Mouse (Mus musculus) heart, embryonic 14.5 days (tissue): ENCODE measurements around the gene Cnbd2. TPM values are rescaled to one million over a fixed set of nuclear protein-coding genes. Genes with fewer than 3 reads are reported as not detected.

ENCODE experiments used
- ATAC-seq: fragments of 200-750 bp; cut with Nextera tagmentation; 2 replicates; pipeline ENCODE4 v1.8.0; 2017; ENCODE audit warnings: low read depth, moderate TSS enrichment; ENCODE audit not compliant: insufficient number of reproducible peaks, insufficient read depth, low FRiP score
- H3K27ac ChIP-seq, 2 experiments: fragments of 200-500 bp in 1 of 2; fragments of 300-500 bp in 1 of 2; sonication (generic) in 1 of 2; replicated peaks in 1 of 2; 2 replicates each; pipeline ENCODE4 v1.5.1; 2012 to 2014; ENCODE audit warnings: low read depth in 2 of 2, low read length in 2 of 2, control low read depth in 1 of 2, mild to moderate bottlenecking in 1 of 2, mixed read lengths in 1 of 2; ENCODE audit not compliant: control insufficient read depth in 1 of 2, insufficient read depth in 1 of 2
- H3K27me3 ChIP-seq: fragments of 300-500 bp; sonication (generic); 2 replicates; pipeline ENCODE4 v1.6.1; 2014; ENCODE audit warnings: mild to moderate bottlenecking, low read length, control low read depth; ENCODE audit not compliant: control insufficient read depth, insufficient read depth
- H3K36me3 ChIP-seq: fragments of 300-500 bp; sonication (generic); 2 replicates; pipeline ENCODE4 v1.6.1; 2014; ENCODE audit warnings: mild to moderate bottlenecking, control low read depth, low read length, mixed read lengths; ENCODE audit not compliant: control insufficient read depth, insufficient read depth
- H3K4me1 ChIP-seq, 2 experiments: fragments of 200-500 bp in 1 of 2; fragments of 300-500 bp in 1 of 2; sonication (generic) in 1 of 2; 2 replicates each; pipeline ENCODE4 v1.6.1; 2012 to 2014; ENCODE audit warnings: low read length in 2 of 2, control low read depth in 1 of 2, mixed read lengths in 1 of 2; ENCODE audit not compliant: control insufficient read depth in 2 of 2, insufficient read depth in 2 of 2
- H3K4me2 ChIP-seq: fragments of 300-500 bp; sonication (generic); 2 replicates; pipeline ENCODE4 v1.6.1; 2014; ENCODE audit warnings: mild to moderate bottlenecking, low read length
- H3K4me3 ChIP-seq, 2 experiments: fragments of 200-500 bp in 1 of 2; fragments of 300-500 bp in 1 of 2; sonication (generic) in 1 of 2; 2 replicates each; pipeline ENCODE4 v1.5.1; 2012 to 2014; ENCODE audit warnings: low read length in 2 of 2, mild to moderate bottlenecking in 2 of 2, control low read depth in 1 of 2, low read depth in 1 of 2, moderate library complexity in 1 of 2; ENCODE audit not compliant: control insufficient read depth in 1 of 2, insufficient read depth in 1 of 2
- H3K9ac ChIP-seq: fragments of 300-500 bp; sonication (generic); 2 replicates; pipeline ENCODE4 v1.6.1; 2014; ENCODE audit warnings: mild to moderate bottlenecking, low read length
- H3K9me3 ChIP-seq: fragments of 300-500 bp; sonication (generic); 2 replicates; pipeline ENCODE4 v1.6.1; 2016; ENCODE audit warnings: low read length, control low read depth; ENCODE audit not compliant: control insufficient read depth
- WGBS: fragments of 180-500 bp; shearing (Covaris S2); extraction: QIAGEN DNeasy Blood & Tissue Kit; methylation state at CpG from one replicate; pipeline ENCODE4 v1.1.7; 2014; 5-methylcytosine and 5-hydroxymethylcytosine counted together
- polyA plus RNA-seq: library from polyadenylated mRNA; unstranded; fragments of >200 nt; fragmentation: Nextera tagmentation; extraction: Ambion mirVana; gene quantifications from 2 replicates; pipeline ENCODE4 v1.2.1, GENCODE M21; 2014

Gene Cnbd2
- polyA plus RNA-seq, 1 experiment from 2014 or later, result 3.7 TPM

DNA sequence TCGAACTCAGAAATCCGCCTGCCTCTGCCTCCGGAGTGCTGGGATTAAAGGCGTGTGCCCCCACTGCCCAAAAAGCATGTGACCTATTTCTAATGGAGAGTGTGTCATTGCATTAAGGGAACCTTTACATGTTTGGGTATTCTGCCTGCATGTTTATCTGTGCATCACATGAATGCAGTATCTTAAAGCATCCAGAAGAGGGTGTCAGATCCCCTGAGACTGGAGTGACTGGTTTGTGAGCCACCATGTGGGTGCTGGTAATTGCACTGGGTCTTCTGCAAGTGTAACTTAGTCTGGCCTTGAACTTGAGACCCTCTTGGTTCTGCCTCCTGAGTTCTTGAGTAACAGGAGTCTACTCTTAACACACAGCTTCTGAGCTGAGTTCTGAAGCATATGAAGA, 25.4 kb upstream of the Cnbd2 start:
- no peak for ATAC-seq
- Histone ChIP-seq H3K27me3 (no peaks in the 10 kb centered on the region), H3K4me3 (no peak overlapping the region), H3K4me1 (peaks cover 3 to 8% of the 10 kb centered on the region in 2 experiments), H3K9ac (no peak overlapping the region), H3K9me3 (no peaks in the 10 kb centered on the region), H3K27ac (no peak overlapping the region), H3K36me3 (peaks cover 52% of the 10 kb centered on the region), H3K4me2 (no peak overlapping the region)
- WGBS, result 95% methylated on average over 4 of the region's 4 CpGs

DNA sequence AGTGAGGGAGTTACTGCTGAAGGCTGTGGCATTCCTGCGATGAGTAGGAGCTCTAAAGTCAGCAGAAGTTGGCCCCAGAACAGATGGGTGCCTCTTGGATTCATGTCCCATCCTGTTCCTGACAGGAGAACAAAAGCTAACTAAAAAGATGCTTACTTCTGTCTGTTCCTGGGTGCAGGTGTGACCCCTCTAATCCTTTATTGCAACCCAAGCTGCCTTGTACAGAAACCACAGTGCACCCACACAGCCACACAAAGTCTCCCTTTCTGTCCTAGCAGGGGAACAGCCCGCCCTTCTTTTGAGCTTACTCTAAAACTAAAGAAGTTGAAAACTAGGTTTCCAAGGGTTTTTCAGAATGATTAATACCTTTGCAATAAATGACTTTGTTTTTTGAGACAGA, 23.9 kb upstream of the Cnbd2 start:
- H3K4me3 ChIP-seq, result no peak overlapping the region
- no peaks in the 10 kb centered on the region for H3K27me3 ChIP-seq
- peaks cover 3 to 8% of the 10 kb centered on the region in 2 experiments for H3K4me1 ChIP-seq
- H3K9ac ChIP-seq, result no peak overlapping the region
- H3K36me3 ChIP-seq, result peaks cover 51% of the 10 kb centered on the region
- H3K4me2 ChIP-seq, result no peak overlapping the region
- no peak for ATAC-seq
- H3K27ac ChIP-seq, result no peak overlapping the region
- no peaks in the 10 kb centered on the region for H3K9me3 ChIP-seq
- WGBS, result 85% methylated on average over 2 of the region's 2 CpGs

DNA sequence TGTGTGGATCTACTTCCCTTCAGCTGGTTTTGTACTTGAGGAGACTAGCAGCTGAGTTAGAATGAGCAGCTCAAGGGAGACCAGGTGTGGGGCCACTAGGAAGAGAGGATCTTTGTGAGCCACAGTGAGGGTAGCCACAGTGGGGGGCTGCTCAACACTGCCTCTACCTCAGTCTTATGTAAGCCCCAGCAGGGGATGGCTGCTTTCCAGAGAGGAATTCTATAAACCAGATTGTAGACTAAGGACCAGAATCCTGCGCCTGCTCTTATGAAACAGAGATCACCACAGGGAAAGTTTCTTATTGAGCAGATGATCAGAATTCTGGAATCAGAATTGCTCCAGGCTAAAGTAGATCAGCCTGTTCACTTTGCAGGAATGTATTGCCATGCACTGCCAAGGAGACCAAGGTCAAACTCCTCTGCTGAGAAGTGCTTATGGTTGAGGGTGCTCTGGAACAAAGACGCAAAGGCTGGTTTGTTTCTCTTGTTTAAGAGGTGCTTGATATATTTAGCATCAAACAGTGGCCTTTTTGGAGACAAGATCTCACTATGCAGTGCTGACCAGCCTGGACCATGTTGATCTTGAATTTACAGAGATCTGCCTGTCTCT, 22.4 kb upstream of the Cnbd2 start:
- WGBS, result 44% methylated on average over 2 of the region's 2 CpGs
- Histone ChIP-seq H3K4me1 (peaks cover 3 to 8% of the 10 kb centered on the region in 2 experiments), H3K27ac (peak overlapping the region; percentile 68 to 73), H3K9me3 (no peaks in the 10 kb centered on the region), H3K4me2 (no peak overlapping the region), H3K4me3 (no peak overlapping the region), H3K36me3 (peaks cover 66% of the 10 kb centered on the region), H3K9ac (no peak overlapping the region), H3K27me3 (no peaks in the 10 kb centered on the region)
- ATAC-seq, result no peak

DNA sequence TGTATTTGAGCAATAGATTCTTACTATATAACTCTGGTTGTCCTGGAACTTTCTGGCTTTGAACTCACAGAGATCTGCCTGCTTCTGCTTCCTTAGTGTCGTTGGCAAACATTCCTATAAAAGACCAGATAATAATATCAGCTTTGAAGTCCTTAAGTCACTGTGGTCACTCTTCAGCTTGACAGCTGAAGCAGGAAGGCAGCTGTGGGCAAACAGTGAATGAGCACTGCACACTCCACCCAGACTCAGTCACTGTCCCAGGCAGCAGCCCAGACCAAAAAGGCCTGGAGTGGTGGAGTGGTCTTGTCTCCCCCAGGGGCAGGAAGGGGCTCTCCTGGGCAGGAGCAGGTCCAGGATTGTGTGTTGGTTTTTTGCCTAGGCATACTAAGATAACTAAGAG, 20.1 kb upstream of the Cnbd2 start:
- Histone ChIP-seq H3K9me3 (no peaks in the 10 kb centered on the region), H3K27me3 (no peaks in the 10 kb centered on the region), H3K4me3 (no peak overlapping the region), H3K36me3 (peaks cover 71% of the 10 kb centered on the region), H3K9ac (no peak overlapping the region), H3K4me2 (no peak overlapping the region), H3K27ac (no peak overlapping the region), H3K4me1 (peaks cover 3 to 8% of the 10 kb centered on the region in 2 experiments)
- ATAC-seq, result no peak
- 73% methylated on average over 1 of the region's 1 CpGs for WGBS

DNA sequence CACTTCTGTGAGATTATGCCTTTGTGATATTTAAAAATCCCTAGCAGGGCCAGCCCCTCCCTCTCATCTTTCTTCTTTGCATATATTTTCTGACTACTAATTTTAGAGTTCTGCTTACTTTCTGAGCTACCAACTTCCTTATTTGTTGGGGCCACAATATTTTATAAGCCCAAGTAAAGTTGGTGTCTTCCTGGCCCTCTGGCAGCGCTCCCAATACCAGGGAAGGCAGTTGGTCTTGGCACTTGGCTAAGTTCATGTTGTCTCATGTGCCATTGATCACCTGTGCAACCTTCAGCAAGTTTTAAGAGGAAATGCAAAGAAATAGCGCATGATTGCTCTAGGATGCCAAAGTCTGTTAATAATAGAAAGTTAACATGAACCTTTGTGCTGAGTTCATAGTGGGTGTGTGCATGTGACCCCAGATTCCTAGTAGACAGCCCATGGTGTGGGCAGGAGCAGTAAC, 16.5 kb upstream of the Cnbd2 start:
- H3K4me2 ChIP-seq, result no peak overlapping the region
- no peaks in the 10 kb centered on the region for H3K27me3 ChIP-seq
- WGBS, result 95% methylated on average over 2 of the region's 2 CpGs
- H3K9me3 ChIP-seq, result no peaks in the 10 kb centered on the region
- H3K9ac ChIP-seq, result no peak overlapping the region
- H3K36me3 ChIP-seq, result peaks cover 73% of the 10 kb centered on the region
- no peak for ATAC-seq
- H3K27ac ChIP-seq, result no peak overlapping the region
- H3K4me1 ChIP-seq, result peaks cover 4 to 12% of the 10 kb centered on the region in 2 experiments; a peak in 3 of 4 replicates
- H3K4me3 ChIP-seq, result no peak overlapping the region

DNA sequence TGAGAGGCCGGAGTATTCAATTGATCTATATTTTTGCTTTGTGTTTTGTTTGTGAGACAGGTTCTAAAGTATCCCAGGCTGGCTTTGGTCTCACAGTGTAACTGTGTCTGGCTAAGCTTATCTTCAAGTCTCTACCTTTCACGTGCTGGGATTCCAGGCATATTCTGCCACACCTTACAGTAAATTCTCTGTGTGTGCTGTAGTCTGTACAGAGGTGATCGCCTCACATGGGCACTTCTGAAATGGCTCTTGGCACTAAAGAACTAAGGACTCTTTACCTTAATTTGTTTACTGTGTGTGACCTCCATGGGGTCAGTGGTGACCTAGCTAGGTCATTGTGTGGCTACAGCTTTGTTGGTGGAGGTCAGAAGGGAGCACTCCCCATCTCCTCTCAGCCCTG, 15.9 kb upstream of the Cnbd2 start:
- Histone ChIP-seq H3K4me1 (peaks cover 4 to 12% of the 10 kb centered on the region in 2 experiments; a peak in 2 of 4 replicates), H3K9me3 (no peaks in the 10 kb centered on the region), H3K36me3 (peaks cover 78% of the 10 kb centered on the region), H3K27me3 (no peaks in the 10 kb centered on the region), H3K4me3 (no peak overlapping the region), H3K4me2 (no peak overlapping the region), H3K27ac (no peak overlapping the region), H3K9ac (no peak overlapping the region)
- no peak for ATAC-seq
- 87% methylated on average over 3 of the region's 3 CpGs for WGBS

DNA sequence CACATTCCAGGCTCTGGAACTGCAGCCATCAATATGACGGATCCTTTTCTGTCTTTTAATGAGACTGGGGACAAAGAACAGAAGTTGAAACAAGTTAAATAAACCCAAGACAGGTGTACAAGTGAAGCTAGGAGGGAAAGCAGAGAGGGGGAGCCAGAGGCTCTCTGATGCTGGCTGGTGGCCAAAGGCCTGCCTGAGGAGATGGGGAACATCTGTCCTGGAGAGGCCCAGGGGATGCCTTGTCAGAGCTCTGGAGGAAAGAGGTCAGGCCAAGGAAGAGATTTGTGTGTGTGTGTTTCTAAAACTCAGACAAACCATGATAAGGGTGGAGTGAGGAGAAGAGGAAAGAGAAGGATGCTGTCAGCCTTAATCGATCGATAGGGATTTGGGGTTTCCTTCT, 14.4 kb upstream of the Cnbd2 start:
- Histone ChIP-seq H3K4me3 (no peak overlapping the region), H3K36me3 (peaks cover 85% of the 10 kb centered on the region), H3K4me1 (peaks cover 4 to 12% of the 10 kb centered on the region in 2 experiments; a peak in 2 of 4 replicates), H3K9me3 (no peaks in the 10 kb centered on the region), H3K9ac (no peak overlapping the region), H3K27ac (peak overlapping the region in 1 of 2 experiments; percentile 10; a peak in 1 of 4 replicates), H3K4me2 (no peak overlapping the region), H3K27me3 (no peaks in the 10 kb centered on the region)
- no peak for ATAC-seq
- WGBS, result 58% methylated on average over 3 of the region's 3 CpGs

DNA sequence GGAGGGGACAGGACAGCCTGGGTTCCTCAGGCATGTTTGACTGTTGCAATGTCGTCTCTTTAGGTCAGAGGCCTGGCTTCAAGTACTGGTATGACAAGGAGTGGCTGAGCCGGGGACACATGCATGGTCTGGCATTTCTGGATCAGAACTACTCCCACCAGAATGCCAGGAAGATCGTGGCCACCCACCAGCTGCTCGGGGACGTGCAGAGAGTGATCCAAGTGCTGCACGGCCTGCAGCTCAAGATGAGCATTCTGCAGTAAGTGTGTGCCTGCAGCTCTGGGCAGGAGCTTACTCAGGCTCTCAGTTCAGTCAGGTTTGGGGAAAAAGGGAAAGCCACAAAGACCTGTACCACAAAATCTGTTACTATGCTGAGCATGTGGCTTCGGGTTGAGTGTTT, 13.6 kb upstream of the Cnbd2 start:
- 82% methylated on average over 7 of the region's 7 CpGs for WGBS
- no peak for ATAC-seq
- H3K27ac ChIP-seq, result no peak overlapping the region

More for the DNA sequence above, 13.6 kb upstream of the Cnbd2 start:
- no peaks in the 10 kb centered on the region for H3K9me3 ChIP-seq
- no peak overlapping the region for H3K9ac ChIP-seq
- no peaks in the 10 kb centered on the region for H3K27me3 ChIP-seq
- H3K36me3 ChIP-seq, result peaks cover 84% of the 10 kb centered on the region
- H3K4me3 ChIP-seq, result no peak overlapping the region
- peaks cover 4 to 12% of the 10 kb centered on the region in 2 experiments; a peak in 2 of 4 replicates for H3K4me1 ChIP-seq
- no peak overlapping the region for H3K4me2 ChIP-seq
